Mouse (Mus musculus) layer of hippocampus, adult 9-11 months (tissue): ENCODE measurements around the gene Npepps.
A peak's percentile ranks its signal among the peaks of the same experiment; 100 is the strongest.
"Not testable (repeated sequence)": the region's sequence is repeated elsewhere in the genome, so short reads cannot be mapped to it uniquely, and the experiment has no call there.

Experiments used
- DNase-seq: peaks from one replicate; pipeline ENCODE4 v3.0.0; 2022

The Npepps gene

DNA sequence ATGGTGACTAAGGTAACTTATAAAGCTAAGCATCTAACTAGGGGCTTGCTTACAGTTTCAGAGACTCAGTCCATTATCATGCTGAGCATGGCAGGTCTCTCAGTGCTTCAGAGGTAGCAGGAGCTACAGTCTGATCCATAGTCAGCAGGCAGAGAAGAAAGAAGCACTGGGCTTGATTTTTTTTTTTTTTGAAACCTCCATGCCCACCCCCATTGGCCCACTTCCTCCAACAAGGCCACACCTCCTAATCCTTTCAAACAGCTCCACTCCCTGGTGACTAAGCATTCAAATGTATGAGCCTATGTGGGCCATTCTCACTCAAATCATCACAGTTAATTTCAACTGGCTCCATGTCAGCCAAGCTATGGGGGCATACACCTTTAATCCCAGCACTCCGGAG, 12.3 kb upstream of the Npepps start:
- no peak for DNase-seq

GRCm38 (mm10) chr11:97289276-97290230, 9.1 kb upstream of the Npepps start:
- DNase-seq, result peak; percentile 85

DNA sequence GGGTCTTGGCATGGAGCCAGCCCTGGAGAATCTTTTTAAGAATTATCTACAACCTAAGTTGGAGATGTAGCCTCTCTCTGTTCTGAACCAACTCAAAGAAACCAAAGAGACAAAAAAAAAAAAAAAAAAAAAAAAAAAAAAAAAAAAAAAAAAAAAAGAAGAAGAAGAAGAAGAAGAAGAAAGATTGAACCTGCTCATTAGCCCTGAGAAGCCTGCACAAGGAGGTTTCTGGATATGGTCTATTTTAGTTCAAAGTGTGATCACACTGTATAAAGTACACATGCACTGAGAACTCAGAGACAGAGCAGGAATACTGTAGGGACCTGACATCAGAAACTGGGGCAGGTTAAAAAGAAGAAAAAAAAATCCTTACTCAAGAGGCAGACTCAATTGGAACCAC, 7.2 kb upstream of the Npepps start:
- no peak for DNase-seq

- DNase-seq, result no peak
Observed at GRCm38 (mm10) chr11:97286973-97287372, 6.5 kb upstream of the Npepps start.

GRCm38 (mm10) chr11:97285852-97286775, 5.7 kb upstream of the Npepps start:
- no peak for DNase-seq

- no peak for DNase-seq
Observed at GRCm38 (mm10) chr11:97284854-97285253, 4.4 kb upstream of the Npepps start.

DNA sequence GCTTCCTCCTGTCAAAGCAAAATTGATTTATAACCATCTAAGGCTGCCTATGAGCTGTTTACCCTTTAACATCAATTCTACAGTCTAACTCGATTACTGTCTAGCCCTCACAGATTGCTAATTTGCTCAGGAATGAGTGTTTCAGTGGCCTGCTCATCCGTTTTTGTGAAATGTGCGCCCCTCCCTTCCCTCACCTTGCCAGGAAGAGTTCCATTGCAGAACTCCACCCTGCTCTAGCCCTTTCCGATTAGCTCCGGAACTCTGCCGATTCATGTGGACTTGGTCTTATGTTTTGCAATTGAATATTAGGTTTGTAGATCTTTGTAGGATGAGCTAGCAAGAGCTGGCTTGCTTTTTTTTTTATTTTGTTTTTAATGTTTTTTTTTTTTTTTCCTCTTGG, 1.7 kb upstream of the Npepps start:
- DNase-seq, result no peak

GRCm38 (mm10) chr11:97279405-97280215, 828 bp downstream of the Npepps start:
- DNase-seq, result peak; percentile 34

DNA sequence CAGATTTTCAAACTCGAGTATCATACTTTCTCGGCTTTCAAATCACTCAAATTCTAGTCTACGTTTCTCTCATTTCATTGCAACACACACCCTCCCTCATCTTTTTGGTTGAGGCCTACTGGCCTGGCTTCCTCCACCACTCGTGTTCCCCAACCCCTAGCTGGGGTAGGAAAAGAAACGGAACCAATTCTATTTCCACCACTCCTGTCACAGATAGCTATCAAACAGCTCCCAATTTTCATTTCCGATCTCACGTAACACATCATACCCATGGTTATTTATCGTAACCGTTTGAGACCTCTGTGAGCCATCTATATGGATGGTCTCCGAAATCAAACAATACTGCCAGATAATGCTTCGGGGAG, 1.4 kb downstream of the Npepps start:
- no peak for DNase-seq

DNA sequence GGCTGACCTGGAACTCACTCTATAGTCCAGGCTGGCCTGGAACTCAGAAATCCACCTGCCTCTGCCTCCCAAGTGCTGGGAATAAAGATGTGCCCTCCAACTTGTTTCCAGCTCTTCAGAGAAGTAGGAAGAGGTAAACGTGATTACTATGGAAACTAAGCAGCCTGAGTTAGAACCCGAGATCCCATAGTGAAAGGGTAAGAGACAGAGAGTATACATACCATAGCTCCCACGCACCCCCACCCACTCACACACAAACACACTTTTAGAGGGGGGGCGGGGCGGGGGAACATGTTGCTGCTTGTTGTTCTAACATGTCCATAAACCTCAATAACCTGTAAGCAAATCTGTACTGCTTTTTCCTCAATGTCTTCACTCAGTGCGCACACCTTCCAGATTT, 2.0 kb downstream of the Npepps start:
- DNase-seq, result no peak

DNA sequence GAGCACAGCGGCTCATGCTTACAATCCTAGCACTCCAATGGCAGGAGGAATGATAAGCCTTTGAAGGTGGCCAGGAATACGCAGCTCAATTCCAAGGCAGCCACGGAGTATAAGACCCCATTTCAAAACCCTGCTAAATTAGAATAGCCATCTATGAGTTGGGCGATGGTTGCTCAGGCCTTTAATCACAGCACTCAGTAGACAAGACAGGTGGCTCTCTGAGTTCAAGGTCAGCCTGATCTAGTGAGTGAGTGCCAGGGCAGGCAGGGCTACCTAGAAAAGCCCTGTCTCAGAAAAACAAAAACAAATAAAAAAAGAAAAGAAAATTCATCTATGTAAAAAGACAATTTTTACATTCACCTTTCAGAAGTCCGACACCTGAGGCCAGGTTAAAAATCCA, 3.3 kb downstream of the Npepps start:
- DNase-seq, result no peak

DNA sequence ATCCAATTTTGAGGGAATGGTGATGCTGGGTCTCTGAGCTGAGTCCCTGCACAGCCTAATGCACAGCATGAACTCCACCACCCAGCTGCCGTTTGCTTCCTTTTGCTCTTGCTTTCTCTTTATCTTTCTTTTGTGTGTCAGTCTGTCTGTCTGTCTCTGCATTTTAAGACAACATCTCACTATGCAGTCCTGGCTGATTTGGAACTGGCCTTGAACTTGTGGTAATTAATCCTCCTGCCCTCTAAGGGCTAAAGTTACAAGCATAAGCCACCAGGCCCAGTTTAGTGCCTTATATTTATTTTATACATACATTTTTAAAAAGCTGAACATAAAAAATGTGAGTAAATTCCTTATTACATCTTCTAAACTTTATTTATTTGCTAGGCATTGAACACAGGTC, 4.4 kb downstream of the Npepps start:
- no peak for DNase-seq

- DNase-seq, result no peak
Observed at GRCm38 (mm10) chr11:97275349-97275748, 5.1 kb downstream of the Npepps start.

DNA sequence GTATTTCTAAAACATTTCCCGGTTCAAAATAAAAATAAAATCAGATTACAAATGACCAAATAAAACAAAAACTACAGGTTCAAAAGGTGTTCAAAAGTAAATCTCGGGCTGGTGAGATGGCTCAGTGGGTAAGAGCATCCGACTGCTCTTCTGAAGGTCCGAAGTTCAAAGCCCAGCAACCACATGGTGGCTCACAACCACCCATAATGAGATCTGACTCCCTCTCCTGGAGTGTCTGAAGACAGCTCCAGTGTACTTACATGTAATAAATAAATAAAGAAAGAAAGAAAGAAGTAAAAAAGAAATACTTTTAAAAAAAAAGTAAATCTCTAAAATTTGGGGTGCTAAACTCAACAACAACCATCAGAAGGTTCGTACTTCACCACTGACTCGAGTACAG, 5.5 kb downstream of the Npepps start:
- not testable (repeated sequence) for DNase-seq

DNA sequence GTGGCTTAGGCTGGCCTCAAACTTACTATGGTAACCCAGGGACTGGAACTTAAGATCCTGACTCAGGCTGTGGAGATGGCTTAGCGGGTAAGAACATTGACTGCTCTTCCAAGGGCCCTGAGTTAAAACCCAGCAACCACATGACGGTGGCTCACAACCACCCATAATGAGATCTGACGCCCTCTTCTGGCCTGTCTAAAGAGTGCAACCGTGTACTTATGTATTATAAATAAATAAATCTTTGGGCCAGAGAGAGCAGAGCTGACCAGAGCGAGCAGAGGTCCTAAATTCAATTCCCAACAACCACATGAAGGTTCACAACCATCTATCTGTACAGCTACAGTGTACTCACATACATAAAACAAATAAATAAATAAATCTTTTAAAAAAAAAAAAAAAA, 6.8 kb downstream of the Npepps start:
- DNase-seq, result no peak

GRCm38 (mm10) chr11:97272835-97273234, 7.6 kb downstream of the Npepps start:
- DNase-seq, result no peak

- DNase-seq, result not testable (repeated sequence)
Observed at GRCm38 (mm10) chr11:97270004-97270403, 10.4 kb downstream of the Npepps start.

- DNase-seq, result not testable (repeated sequence)
Observed at GRCm38 (mm10) chr11:97266544-97266943, 13.9 kb downstream of the Npepps start.

- DNase-seq, result not testable (repeated sequence)
Observed at GRCm38 (mm10) chr11:97249649-97250048, 30.8 kb downstream of the Npepps start.

DNA sequence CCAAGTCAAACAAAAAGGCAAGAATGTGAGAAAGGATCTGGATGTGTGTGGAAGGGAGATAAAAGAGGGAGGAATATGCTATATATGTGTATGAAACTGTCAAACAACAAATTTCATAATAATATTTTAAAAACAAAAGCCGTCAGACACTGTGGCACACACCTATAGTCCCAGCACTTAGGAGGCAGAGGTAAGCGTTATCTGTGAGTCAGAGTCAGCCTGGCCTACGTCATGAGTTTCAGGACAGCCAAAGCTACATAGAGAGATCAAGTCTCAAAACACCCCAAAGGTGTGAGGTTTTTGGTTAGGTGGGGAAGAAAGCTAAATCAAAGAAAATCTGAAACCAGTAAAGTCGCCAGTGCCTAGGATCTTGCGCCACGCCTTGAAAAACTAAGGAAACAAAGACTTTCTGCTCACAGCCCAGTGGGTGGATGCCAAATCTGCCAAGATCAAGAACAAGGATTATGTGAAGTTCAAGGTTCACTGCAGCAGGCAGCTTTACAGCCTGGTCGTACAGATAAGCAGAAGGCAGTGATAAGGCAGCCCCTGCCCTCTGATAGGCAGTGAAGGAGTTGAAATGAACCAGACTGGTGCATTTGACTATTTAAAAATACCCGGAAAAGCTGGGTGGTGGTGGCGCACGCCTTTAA, 33.8 kb downstream of the Npepps start:
- no peak for DNase-seq

DNA sequence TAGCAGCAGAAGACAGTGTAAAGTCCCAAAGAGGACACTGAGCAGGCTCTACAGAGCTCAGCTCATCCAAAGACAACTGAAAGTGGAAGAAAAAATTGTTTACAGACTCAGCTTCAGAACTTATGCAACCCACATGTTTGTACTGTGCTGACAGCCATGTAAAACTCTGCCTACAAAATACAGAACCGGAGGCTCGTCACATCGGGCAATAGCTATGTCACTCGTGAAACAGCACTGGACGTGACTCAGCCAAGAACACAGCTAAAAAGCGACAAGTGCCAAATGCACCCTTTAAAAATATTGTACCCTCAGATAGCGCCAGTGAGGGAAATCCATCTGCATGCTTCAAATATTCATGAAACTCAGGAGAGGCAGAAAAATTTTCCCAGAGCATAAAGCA, 39.1 kb downstream of the Npepps start:
- DNase-seq, result peak; percentile 12

DNA sequence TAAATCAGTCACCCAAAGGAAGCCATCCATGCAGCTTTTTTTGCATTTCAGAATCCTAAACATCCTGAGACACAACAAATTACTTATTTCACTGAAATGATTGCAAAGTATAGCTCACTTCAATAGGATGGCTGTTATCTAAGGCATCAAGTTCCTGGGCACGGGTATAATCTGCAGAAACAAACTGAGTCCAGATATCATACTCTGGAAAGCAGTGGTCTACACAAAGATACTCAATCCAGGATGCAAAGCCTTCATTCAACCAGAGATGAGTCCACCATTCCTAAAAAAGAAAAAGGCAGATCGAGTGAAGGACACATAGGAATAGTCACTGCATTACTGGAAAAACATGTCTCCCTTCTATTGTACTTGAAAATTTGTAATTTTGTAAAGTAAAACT, 42.5 kb downstream of the Npepps start:
- DNase-seq, result no peak
